Mouse (Mus musculus) myocyte (in vitro differentiated cells): ENCODE data around the gene Pbp2. TPM values are rescaled to one million over a fixed set of nuclear protein-coding genes. Genes with fewer than 3 reads are reported as not detected.

Source experiments
- H3K27me3 ChIP-seq: one replicate; pipeline ENCODE4 v1.6.1; 2011; ENCODE audit not compliant: control insufficient read depth, insufficient read depth, insufficient read length
- H3K36me3 ChIP-seq: one replicate; pipeline ENCODE4 v1.6.1; 2011; ENCODE audit not compliant: control insufficient read depth, insufficient read depth
- H3K4me2 ChIP-seq: one replicate; pipeline ENCODE4 v1.6.1; 2011; ENCODE audit warnings: low read depth, control low read depth
- H3K4me3 ChIP-seq: one replicate; pipeline ENCODE4 v1.5.1; 2011; ENCODE audit warnings: mild to moderate bottlenecking, control low read depth, moderate library complexity
- H3K79me2 ChIP-seq: one replicate; pipeline ENCODE4 v1.6.1; 2011; ENCODE audit not compliant: control insufficient read depth, insufficient read depth
- H3ac ChIP-seq: one replicate; pipeline ENCODE4 v1.6.1; 2011; ENCODE audit not compliant: control insufficient read depth, insufficient read length
- CEBPB ChIP-seq: IDR thresholded peaks from 2 replicates; pipeline ENCODE4 v1.6.1; 2011; ENCODE audit warnings: mild to moderate bottlenecking, moderate library complexity; ENCODE audit not compliant: poor library complexity, insufficient read depth, severe bottlenecking
- E2F4 ChIP-seq: IDR thresholded peaks from one replicate; pipeline ENCODE4 v1.6.1; 2011; ENCODE audit warnings: mild to moderate bottlenecking, control low read depth, moderate library complexity; ENCODE audit not compliant: insufficient read depth
- MAX ChIP-seq: IDR thresholded peaks from one replicate; pipeline ENCODE4 v1.6.1; 2011; ENCODE audit warnings: low read depth, mild to moderate bottlenecking, control low read depth
- MYOD1 ChIP-seq, 3 experiments: IDR thresholded peaks; one replicate each; pipeline ENCODE4 v1.6.1; 2011; ENCODE audit warnings: control low read depth in 2 of 3, low read depth in 2 of 3, mild to moderate bottlenecking in 2 of 3, moderate library complexity in 1 of 3; ENCODE audit not compliant: insufficient read length in 2 of 3, control insufficient read depth in 1 of 3
- MYOG ChIP-seq, 3 experiments: IDR thresholded peaks; one replicate each; pipeline ENCODE4 v1.6.1; 2011; ENCODE audit warnings: control low read depth in 2 of 3, low read depth in 2 of 3, mild to moderate bottlenecking in 2 of 3; ENCODE audit not compliant: insufficient read length in 2 of 3, control insufficient read depth in 1 of 3, insufficient read depth in 1 of 3
- POLR2A ChIP-seq: IDR thresholded peaks from one replicate; pipeline ENCODE4 v1.6.1; 2011; ENCODE audit warnings: low read depth, mild to moderate bottlenecking, control low read depth, moderate library complexity; ENCODE audit not compliant: insufficient read length
- POLR2AphosphoS2 ChIP-seq: IDR thresholded peaks from one replicate; pipeline ENCODE4 v1.6.1; 2011; ENCODE audit warnings: low read depth, control low read depth; ENCODE audit not compliant: insufficient read length
- REST ChIP-seq: IDR thresholded peaks from one replicate; pipeline ENCODE4 v1.6.1; 2011; ENCODE audit warnings: mild to moderate bottlenecking, control low read depth, moderate library complexity; ENCODE audit not compliant: insufficient read depth, insufficient read length
- SRF ChIP-seq: IDR thresholded peaks from one replicate; pipeline ENCODE4 v1.6.1; 2011; ENCODE audit warnings: low read depth; ENCODE audit not compliant: control insufficient read depth, insufficient read length
- TCF12 ChIP-seq: IDR thresholded peaks from one replicate; pipeline ENCODE4 v1.6.1; 2011; ENCODE audit warnings: mild to moderate bottlenecking, control low read depth; ENCODE audit not compliant: poor library complexity, insufficient read depth, severe bottlenecking
- TCF3 ChIP-seq: IDR thresholded peaks from one replicate; pipeline ENCODE4 v1.6.1; 2011; ENCODE audit warnings: low read depth, control low read depth; ENCODE audit not compliant: insufficient read length
- USF1 ChIP-seq: IDR thresholded peaks from one replicate; pipeline ENCODE4 v1.6.1; 2011; ENCODE audit warnings: low read depth, mild to moderate bottlenecking, control low read depth, moderate library complexity
- polyA plus RNA-seq: library from polyadenylated mRNA; unstranded; fragments of >200 nt; fragmentation: generic; extraction: Trizol; gene quantifications from one replicate; pipeline ENCODE4 v1.2.1, GENCODE M21; 2012; ENCODE audit warnings: missing spikeins

Gene Pbp2
- polyA plus RNA-seq, 1 experiment = 0.16 TPM

GRCm38 (mm10) chr6:135302421-135303125 is 7.6 kb downstream of the Pbp2 start:
- no peak overlapping the region for H3K4me2 ChIP-seq
- TF ChIP-seq REST (no peak), USF1 (no peak), MAX (no peak), POLR2AphosphoS2 (no peak), TCF3 (no peak), CEBPB (no peak), POLR2A (no peak), E2F4 (no peak), MYOG (IDR thresholded peaks at IDR 0.05; ENCODE audit: control insufficient read depth in 1 of 3, insufficient read depth in 1 of 3, insufficient read length in 2 of 3, low read depth in 2 of 3) (no peak), MYOD1 (IDR thresholded peaks at IDR 0.05; ENCODE audit: control insufficient read depth in 1 of 3, insufficient read length in 2 of 3, low read depth in 2 of 3) (no peak), SRF (no peak), TCF12 (no peak)
- no peak overlapping the region for H3K4me3 ChIP-seq
- no peaks in the 10 kb centered on the region for H3K36me3 ChIP-seq
- no peak overlapping the region for H3ac ChIP-seq
- H3K27me3 ChIP-seq = no peaks in the 10 kb centered on the region
- H3K79me2 ChIP-seq = no peaks in the 10 kb centered on the region

- Histone ChIP-seq H3K79me2 (no peaks in the 10 kb centered on the region), H3K4me2 (no peak overlapping the region), H3ac (no peak overlapping the region), H3K4me3 (no peak overlapping the region), H3K36me3 (no peaks in the 10 kb centered on the region), H3K27me3 (no peaks in the 10 kb centered on the region)
- no peak for TF ChIP-seq REST
- TF ChIP-seq CEBPB = no peak
- no peak for TF ChIP-seq USF1
- no peak for TF ChIP-seq TCF3
- TF ChIP-seq E2F4 = no peak
- TF ChIP-seq MYOG (IDR thresholded peaks at IDR 0.05; ENCODE audit: control insufficient read depth in 1 of 3, insufficient read depth in 1 of 3, insufficient read length in 2 of 3, low read depth in 2 of 3) = no peak
- no peak for TF ChIP-seq SRF
- TF ChIP-seq MYOD1 (IDR thresholded peaks at IDR 0.05; ENCODE audit: control insufficient read depth in 1 of 3, insufficient read length in 2 of 3, low read depth in 2 of 3) = no peak
Observed at GRCm38 (mm10) chr6:135300469-135300868, 9.7 kb downstream of the Pbp2 start.

- H3K36me3 ChIP-seq = no peaks in the 10 kb centered on the region
Observed at GRCm38 (mm10) chr6:135299024-135299550, 11.1 kb downstream of the Pbp2 start.

GRCm38 (mm10) chr6:135297570-135297969 is 12.6 kb downstream of the Pbp2 start:
- no peak for TF ChIP-seq REST
- no peak for TF ChIP-seq MAX
- TF ChIP-seq MYOG (IDR thresholded peaks at IDR 0.05; ENCODE audit: control insufficient read depth in 1 of 3, insufficient read depth in 1 of 3, insufficient read length in 2 of 3, low read depth in 2 of 3) = no peak
- no peak for TF ChIP-seq E2F4

More at GRCm38 (mm10) chr6:135299024-135299550, 11.1 kb downstream of the Pbp2 start:
- no peak overlapping the region for H3K4me3 ChIP-seq
- H3K27me3 ChIP-seq = no peaks in the 10 kb centered on the region
- H3K79me2 ChIP-seq = no peaks in the 10 kb centered on the region
- H3K4me2 ChIP-seq = no peak overlapping the region
- no peak for TF ChIP-seq USF1
- no peak for TF ChIP-seq CEBPB
- TF ChIP-seq POLR2A = no peak
- no peak for TF ChIP-seq TCF12
- no peak for TF ChIP-seq POLR2AphosphoS2
- no peak for TF ChIP-seq MAX
- TF ChIP-seq SRF = no peak
- TF ChIP-seq E2F4 = no peak
- H3ac ChIP-seq = no peak overlapping the region

GRCm38 (mm10) chr6:135296267-135296666 is 13.9 kb downstream of the Pbp2 start:
- Histone ChIP-seq H3ac (no peak overlapping the region), H3K4me3 (no peak overlapping the region), H3K4me2 (peak overlapping the region; percentile 71), H3K79me2 (no peaks in the 10 kb centered on the region), H3K27me3 (no peaks in the 10 kb centered on the region), H3K36me3 (no peaks in the 10 kb centered on the region)
- no peak for TF ChIP-seq CEBPB
- no peak for TF ChIP-seq REST
- TF ChIP-seq E2F4 = no peak
- TF ChIP-seq POLR2AphosphoS2 = no peak
- no peak for TF ChIP-seq POLR2A
- TF ChIP-seq TCF12 = no peak
- no peak for TF ChIP-seq MAX
- TF ChIP-seq MYOD1 (IDR thresholded peaks at IDR 0.05; ENCODE audit: control insufficient read depth in 1 of 3, insufficient read length in 2 of 3, low read depth in 2 of 3) = no peak
- TF ChIP-seq MYOG (IDR thresholded peaks at IDR 0.05; ENCODE audit: control insufficient read depth in 1 of 3, insufficient read depth in 1 of 3, insufficient read length in 2 of 3, low read depth in 2 of 3) = no peak
- no peak for TF ChIP-seq TCF3
- TF ChIP-seq USF1 = no peak
- no peak for TF ChIP-seq SRF

More at GRCm38 (mm10) chr6:135297570-135297969, 12.6 kb downstream of the Pbp2 start:
- Histone ChIP-seq H3ac (no peak overlapping the region), H3K27me3 (no peaks in the 10 kb centered on the region), H3K4me2 (no peak overlapping the region), H3K79me2 (no peaks in the 10 kb centered on the region), H3K36me3 (no peaks in the 10 kb centered on the region), H3K4me3 (no peak overlapping the region)
